Mouse (Mus musculus): ENCODE data around the gene Atat1.
A peak's percentile ranks its signal among the peaks of the same experiment; 100 is the strongest.

- TF ChIP-seq CTCF (IDR thresholded peaks at IDR 0.05; ENCODE audit: low read depth) (peak; percentile 36), EP300 (IDR thresholded peaks at IDR 0.05; ENCODE audit: low read depth) (no peak)
Observed at GRCm38 (mm10) chr17:35848112-35848511, 61.8 kb downstream of the Atat1 start.
